Mouse (Mus musculus) CH12.LX (cell line): ENCODE measurements around the gene Sstr4. TPM values are rescaled to one million over a fixed set of nuclear protein-coding genes. Genes with fewer than 3 reads are reported as not detected.

Source experiments
- DNase-seq: peaks from one replicate; pipeline ENCODE4 v3.0.0-alpha.2; 2013; ENCODE audit errors: extremely low read depth
- H3K27ac ChIP-seq: 2 replicates; pipeline ENCODE4 v1.5.1; 2012; ENCODE audit warnings: low read depth, mild to moderate bottlenecking, control low read depth, moderate library complexity; ENCODE audit not compliant: insufficient read depth
- H3K27me3 ChIP-seq: replicated peaks from 2 replicates; pipeline ENCODE3; 2012; ENCODE audit warnings: inconsistent platforms
- H3K36me3 ChIP-seq, 2 experiments: replicated peaks in 1 of 2; 2 replicates each; pipeline versions ENCODE3 to v1.6.1; 2012; ENCODE audit warnings: inconsistent platforms in 1 of 2, low read length in 1 of 2, mild to moderate bottlenecking in 1 of 2, mixed read lengths in 1 of 2, moderate library complexity in 1 of 2; ENCODE audit not compliant: control insufficient read depth in 1 of 2, insufficient read depth in 1 of 2
- H3K4me1 ChIP-seq, 2 experiments: 2 replicates each; pipeline ENCODE4 v1.6.1; 2012; ENCODE audit warnings: inconsistent platforms in 1 of 2, moderate library complexity in 1 of 2; ENCODE audit not compliant: insufficient read depth in 2 of 2, control insufficient read depth in 1 of 2
- H3K4me2 ChIP-seq: 2 replicates; pipeline ENCODE4 v1.6.1; 2012; ENCODE audit warnings: low read depth, mild to moderate bottlenecking, control low read depth; ENCODE audit not compliant: poor library complexity, insufficient read depth, severe bottlenecking
- H3K4me3 ChIP-seq, 3 experiments: fragments of 150-350 bp in 1 of 3; sonication (generic) in 1 of 3; replicated peaks in 1 of 3; 2 replicates each; pipeline versions ENCODE3 to v1.5.1; 2011 to 2012; ENCODE audit warnings: low read depth in 2 of 3, low read length in 2 of 3, mild to moderate bottlenecking in 2 of 3, moderate library complexity in 2 of 3, control low read depth in 1 of 3, improper control_type of control experiment in 1 of 3, inconsistent platforms in 1 of 3, mixed read lengths in 1 of 3; ENCODE audit not compliant: poor library complexity in 1 of 3
- H3K79me2 ChIP-seq: replicated peaks from 2 replicates; pipeline ENCODE4 v1.6.1; 2012; ENCODE audit warnings: mild to moderate bottlenecking, moderate library complexity; ENCODE audit not compliant: control insufficient read depth, poor library complexity, insufficient read depth, severe bottlenecking; ENCODE audit errors: extremely low read depth
- H3K9ac ChIP-seq: 2 replicates; pipeline ENCODE4 v1.6.1; 2012; ENCODE audit warnings: low read depth, mild to moderate bottlenecking, control low read depth, moderate library complexity; ENCODE audit not compliant: insufficient read depth
- H3K9me3 ChIP-seq: replicated peaks from 2 replicates; pipeline ENCODE3; 2012; ENCODE audit warnings: low read length, inconsistent platforms, mixed read lengths
- CHD1 ChIP-seq: IDR thresholded peaks from 2 replicates; pipeline ENCODE4 v1.6.1; 2012; ENCODE audit warnings: low read depth, low read length, improper control_type of control experiment, inconsistent platforms
- CHD2 ChIP-seq: IDR thresholded peaks from 2 replicates; pipeline ENCODE4 v1.6.1; 2011; ENCODE audit warnings: low read length, improper control_type of control experiment
- CTCF ChIP-seq, 2 experiments: IDR thresholded peaks in 1 of 2; conservative IDR thresholded peaks in 1 of 2; 2 replicates each; pipeline ENCODE4 v1.5.1; 2011 to 2012; ENCODE audit warnings: low read depth in 2 of 2, low read length in 2 of 2, improper control_type of control experiment in 1 of 2, inconsistent platforms in 1 of 2, mild to moderate bottlenecking in 1 of 2, moderate library complexity in 1 of 2
- E2F4 ChIP-seq: IDR thresholded peaks from 2 replicates; pipeline ENCODE4 v1.6.1; 2011; ENCODE audit warnings: low read depth, low read length, improper control_type of control experiment; ENCODE audit not compliant: insufficient replicate concordance
- EP300 ChIP-seq: IDR thresholded peaks from 2 replicates; pipeline ENCODE4 v1.6.1; 2011; ENCODE audit warnings: low read length, improper control_type of control experiment
- ETS1 ChIP-seq: conservative IDR thresholded peaks from 2 replicates; pipeline ENCODE4 v1.6.1; 2012; ENCODE audit warnings: low read depth, mild to moderate bottlenecking, inconsistent platforms, low read length, improper control_type of control experiment, moderate library complexity
- HCFC1 ChIP-seq: IDR thresholded peaks from 2 replicates; pipeline ENCODE4 v1.6.1; 2012; ENCODE audit warnings: low read depth, mild to moderate bottlenecking, inconsistent platforms, low read length, improper control_type of control experiment
- KAT2A ChIP-seq: IDR thresholded peaks from 2 replicates; pipeline ENCODE4 v1.6.1; 2012; ENCODE audit warnings: low read length, improper control_type of control experiment, inconsistent platforms; ENCODE audit not compliant: insufficient replicate concordance
- MAX ChIP-seq: IDR thresholded peaks from 2 replicates; pipeline ENCODE4 v1.6.1; 2011; ENCODE audit warnings: low read length, improper control_type of control experiment
- MAZ ChIP-seq: IDR thresholded peaks from 2 replicates; pipeline ENCODE4 v1.6.1; 2012; ENCODE audit warnings: low read depth, mild to moderate bottlenecking, inconsistent platforms, low read length, improper control_type of control experiment, moderate library complexity
- MEF2A ChIP-seq: IDR thresholded peaks from 2 replicates; pipeline ENCODE4 v1.6.1; 2014; ENCODE audit warnings: low read depth, mild to moderate bottlenecking, inconsistent platforms, low read length, improper control_type of control experiment, borderline replicate concordance
- MXI1 ChIP-seq: IDR thresholded peaks from 2 replicates; pipeline ENCODE4 v1.6.1; 2011; ENCODE audit warnings: mild to moderate bottlenecking, low read depth, low read length, improper control_type of control experiment
- MYC ChIP-seq: IDR thresholded peaks from 2 replicates; pipeline ENCODE4 v1.6.1; 2011; ENCODE audit warnings: low read depth, mild to moderate bottlenecking, improper control_type of control experiment, low read length
- NELFE ChIP-seq: IDR thresholded peaks from 2 replicates; pipeline ENCODE4 v1.6.1; 2011; ENCODE audit warnings: low read depth, low read length, improper control_type of control experiment
- NRF1 ChIP-seq: IDR thresholded peaks from 2 replicates; pipeline ENCODE4 v1.6.1; 2014; ENCODE audit warnings: low read depth, mild to moderate bottlenecking, inconsistent platforms, low read length, improper control_type of control experiment, moderate library complexity
- POLR2A ChIP-seq: IDR thresholded peaks from 2 replicates; pipeline ENCODE4 v1.6.1; 2011; ENCODE audit warnings: low read depth, mild to moderate bottlenecking, improper control_type of control experiment, low read length
- POLR2AphosphoS2 ChIP-seq: IDR thresholded peaks from 2 replicates; pipeline ENCODE4 v1.6.1; 2011; ENCODE audit warnings: low read depth, low read length, improper control_type of control experiment
- SIN3A ChIP-seq: IDR thresholded peaks from 2 replicates; pipeline ENCODE4 v1.6.1; 2012; ENCODE audit warnings: low read length, improper control_type of control experiment, inconsistent platforms
- SMC3 ChIP-seq: IDR thresholded peaks from 2 replicates; pipeline ENCODE4 v1.6.1; 2011; ENCODE audit warnings: low read depth, low read length, improper control_type of control experiment
- TBP ChIP-seq: conservative IDR thresholded peaks from 2 replicates; pipeline ENCODE4 v1.6.1; 2011; ENCODE audit warnings: low read depth, low read length, improper control_type of control experiment
- TCF12 ChIP-seq: IDR thresholded peaks from 2 replicates; pipeline ENCODE4 v1.6.1; 2014; ENCODE audit warnings: low read depth, mild to moderate bottlenecking, inconsistent platforms, low read length, improper control_type of control experiment
- UBTF ChIP-seq: IDR thresholded peaks from 2 replicates; pipeline ENCODE4 v1.6.1; 2012; ENCODE audit warnings: low read depth, mild to moderate bottlenecking, inconsistent platforms, low read length, improper control_type of control experiment, moderate library complexity
- USF2 ChIP-seq: conservative IDR thresholded peaks from 2 replicates; pipeline ENCODE4 v1.6.1; 2011; ENCODE audit warnings: low read depth, low read length, improper control_type of control experiment
- ZC3H11A ChIP-seq: IDR thresholded peaks from 2 replicates; pipeline ENCODE4 v1.6.1; 2012; ENCODE audit warnings: low read depth, mild to moderate bottlenecking, inconsistent platforms, low read length, improper control_type of control experiment
- ZNF384 ChIP-seq: IDR thresholded peaks from 2 replicates; pipeline ENCODE4 v1.6.1; 2012; ENCODE audit warnings: low read depth, low read length, improper control_type of control experiment, inconsistent platforms
- dilution Hi-C: fragments of 300-500 bp; cut with MboI; formaldehyde crosslinking; loops from 2 replicates; pipeline ENCODE4 v1.14.3; 2020; ENCODE audit warnings: low sequenced_read_pairs; ENCODE audit not compliant: extremely low pct_unique_long_range_greater_than_20kb, extremely low pct_ligation_motif_present
- in situ Hi-C: fragments of 300-500 bp; cut with MboI; formaldehyde crosslinking; loops from 3 replicates; pipeline ENCODE4 v1.14.3; 2019; ENCODE audit warnings: low sequenced_read_pairs, low pct_ligation_motif_present, low pct_unique_long_range_greater_than_20kb, mixed read lengths
- polyA plus RNA-seq: library from polyadenylated mRNA; unstranded; fragments of >175 nt; gene quantifications from 2 replicates; pipeline ENCODE4 v1.2.1, GENCODE M21; 2012; ENCODE audit warnings: low read depth; ENCODE audit not compliant: insufficient read length
- total RNA-seq, 2 experiments: library from RNA; depleted of rRNA; stranded (reverse); fragments of 300-350 nt in 1 of 2; fragments of >200 nt in 1 of 2; gene quantifications; 2 replicates each; pipeline ENCODE4 v1.2.3; 2012 to 2014

Sstr4 gene
- total and polyA plus RNA-seq, 3 experiments = not detected

DNA sequence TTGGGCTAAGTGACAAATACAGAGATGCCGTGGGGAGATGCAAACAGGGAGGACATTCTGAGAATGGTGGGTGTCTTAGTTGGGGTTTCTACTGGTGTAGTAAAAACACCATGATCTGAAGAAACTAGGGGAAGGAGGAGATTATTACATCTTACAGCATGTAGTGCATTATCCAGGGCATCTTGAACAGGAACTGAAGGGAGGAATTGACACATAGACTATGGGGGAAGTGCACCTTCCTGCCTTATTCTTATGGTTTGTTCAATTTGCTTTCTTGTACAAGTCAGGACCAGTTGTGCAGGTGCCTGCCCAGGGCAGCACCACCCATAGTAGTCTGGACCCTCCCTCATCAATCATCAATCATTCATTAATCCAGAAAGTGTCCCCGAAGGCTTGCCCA, 8.2 kb upstream of the Sstr4 start:
- TF ChIP-seq EP300 = no peak
- TF ChIP-seq KAT2A = no peak
- no peak for TF ChIP-seq NELFE
- TF ChIP-seq ZC3H11A = no peak
- TF ChIP-seq SIN3A = no peak
- TF ChIP-seq UBTF = no peak
- TF ChIP-seq TCF12 = no peak
- no peak for TF ChIP-seq USF2
- no peak for TF ChIP-seq ETS1
- TF ChIP-seq MEF2A = no peak
- no peak for TF ChIP-seq TBP
- TF ChIP-seq E2F4 = no peak
- no peak for TF ChIP-seq MXI1
- no peak for TF ChIP-seq ZNF384
- no peak for TF ChIP-seq MAZ
- no peak for TF ChIP-seq CHD1
- no peak for TF ChIP-seq MAX
- no peak for TF ChIP-seq CTCF (conservative IDR thresholded peaks at IDR 0.05 in 1 of 2, IDR thresholded peaks at IDR 0.05 in 1 of 2; ENCODE audit: low read depth in 2 of 2, low read length in 2 of 2)
- no peak for TF ChIP-seq HCFC1
- Histone ChIP-seq H3K79me2 (no peaks in the 10 kb centered on the region), H3K27me3 (no peaks in the 10 kb centered on the region), H3K36me3 (no peaks in the 10 kb centered on the region), H3K9me3 (no peaks in the 10 kb centered on the region), H3K9ac (no peak overlapping the region), H3K4me2 (no peak overlapping the region), H3K4me1 (no peaks in the 10 kb centered on the region), H3K4me3 (no peak overlapping the region), H3K27ac (no peak overlapping the region)
- DNase-seq = no peak
- in situ Hi-C loops = loop anchor here (10.0 to 25.0 kb wide), 2 partner anchors 168 to 275 kb away; partner anchors contain the start of gene Nxt1
- dilution Hi-C loops = no loop called here

DNA sequence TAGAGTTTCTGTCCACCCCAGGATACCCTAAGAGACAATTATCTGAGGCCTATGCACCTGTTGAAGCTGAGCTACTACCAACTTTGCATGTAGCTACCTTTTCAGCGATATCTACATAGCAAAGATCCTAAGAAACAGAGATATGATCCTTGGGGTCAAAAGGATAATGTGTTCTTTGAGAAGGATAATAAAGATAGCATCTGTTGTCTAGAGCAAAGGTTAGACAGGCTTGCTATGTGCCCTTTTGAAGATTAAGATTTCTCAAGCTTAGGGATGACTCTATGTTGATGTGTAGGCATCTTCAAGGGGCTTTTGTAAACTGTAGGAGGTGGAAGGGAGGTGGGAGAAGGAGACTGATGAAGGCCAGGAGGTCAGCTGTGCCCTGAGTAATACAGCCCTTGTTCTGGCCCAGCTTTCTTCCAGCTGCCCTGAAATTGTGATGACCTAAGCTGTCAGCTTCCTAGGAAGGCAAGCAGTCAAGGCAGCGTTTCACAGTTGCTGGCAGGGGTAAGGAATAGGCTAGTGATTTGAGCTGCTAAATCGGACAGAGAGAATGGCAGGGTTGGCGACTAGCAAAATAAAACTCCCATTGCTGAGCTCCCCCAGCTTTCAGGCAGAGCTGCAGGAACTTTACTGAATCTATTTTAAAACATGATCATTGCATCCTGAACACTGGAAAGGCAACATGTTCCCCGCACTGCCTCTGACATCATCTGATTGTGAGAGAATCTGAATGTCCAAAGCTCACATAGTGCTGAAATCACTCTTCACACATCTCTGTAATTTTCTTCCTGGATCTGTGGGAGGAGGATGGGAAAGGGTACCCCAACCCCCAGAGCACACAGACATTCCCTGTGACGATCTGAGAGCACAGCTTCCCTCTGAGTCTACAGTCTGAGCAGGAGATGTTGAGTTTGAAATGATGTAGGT, 7.2 kb upstream of the Sstr4 start:
- DNase-seq = no peak
- Histone ChIP-seq H3K4me1 (peaks cover 0 to 2% of the 10 kb centered on the region in 2 experiments; a peak in 1 of 4 replicates), H3K9me3 (no peaks in the 10 kb centered on the region), H3K27me3 (no peaks in the 10 kb centered on the region), H3K4me2 (no peak overlapping the region), H3K4me3 (no peak overlapping the region), H3K79me2 (no peaks in the 10 kb centered on the region), H3K9ac (no peak overlapping the region), H3K36me3 (no peaks in the 10 kb centered on the region), H3K27ac (no peak overlapping the region)
- TF ChIP-seq SMC3 = no peak
- TF ChIP-seq NRF1 = no peak
- TF ChIP-seq POLR2A = no peak
- no peak for TF ChIP-seq MYC
- no peak for TF ChIP-seq CHD2
- TF ChIP-seq POLR2AphosphoS2 = no peak
- in situ Hi-C loops = loop anchor here (10.0 to 25.0 kb wide), 2 partner anchors 167 to 274 kb away; partner anchors contain the start of gene Nxt1
- dilution Hi-C loops = no loop called here
